Mouse (Mus musculus) hindbrain, embryonic 16.5 days (tissue): ENCODE results near the gene Grid1. TPM values are rescaled to one million over a fixed set of nuclear protein-coding genes. Genes with fewer than 3 reads are reported as not detected.

Experiments
- ATAC-seq: fragments of 200-750 bp; cut with Nextera tagmentation; 2 replicates; pipeline ENCODE4 v1.8.0; 2017; ENCODE audit warnings: moderate TSS enrichment, moderate library complexity
- H3K27ac ChIP-seq: fragments of 300-500 bp; sonication (generic); 2 replicates; pipeline ENCODE4 v1.5.1; 2014; ENCODE audit warnings: low read depth, mild to moderate bottlenecking, control low read depth, low read length, moderate library complexity
- H3K27me3 ChIP-seq: fragments of 300-500 bp; sonication (generic); replicated peaks from 2 replicates; pipeline ENCODE4 v1.6.1; 2014; ENCODE audit warnings: low read length; ENCODE audit not compliant: control insufficient read depth, insufficient read depth
- H3K36me3 ChIP-seq: fragments of 300-500 bp; sonication (generic); 2 replicates; pipeline ENCODE4 v1.6.1; 2014; ENCODE audit warnings: mild to moderate bottlenecking, low read length, moderate library complexity, mixed read lengths; ENCODE audit not compliant: control insufficient read depth, insufficient read depth
- H3K4me1 ChIP-seq: fragments of 300-500 bp; sonication (generic); 2 replicates; pipeline ENCODE4 v1.6.1; 2014; ENCODE audit warnings: low read depth, low read length; ENCODE audit not compliant: control insufficient read depth, insufficient read depth
- H3K4me2 ChIP-seq: fragments of 300-500 bp; sonication (generic); 2 replicates; pipeline ENCODE4 v1.6.1; 2014; ENCODE audit warnings: mild to moderate bottlenecking, low read length, control low read depth, moderate library complexity
- H3K4me3 ChIP-seq: fragments of 300-500 bp; sonication (generic); 2 replicates; pipeline ENCODE4 v1.5.1; 2014; ENCODE audit warnings: mild to moderate bottlenecking, low read length, control low read depth, moderate library complexity
- H3K9ac ChIP-seq: fragments of 300-500 bp; sonication (generic); 2 replicates; pipeline ENCODE4 v1.6.1; 2014; ENCODE audit warnings: low read depth, mild to moderate bottlenecking, control low read depth, low read length, moderate library complexity
- H3K9me3 ChIP-seq: fragments of 300-500 bp; sonication (generic); 2 replicates; pipeline ENCODE4 v1.6.1; 2014; ENCODE audit warnings: mild to moderate bottlenecking, low read length, moderate library complexity; ENCODE audit not compliant: control insufficient read depth
- WGBS: fragments of 180-500 bp; shearing (Covaris S2); extraction: QIAGEN DNeasy Blood & Tissue Kit; methylation state at CpG from one replicate; pipeline ENCODE4 v1.1.7; 2014; 5-methylcytosine and 5-hydroxymethylcytosine counted together
- polyA plus RNA-seq: library from polyadenylated mRNA; unstranded; fragments of >200 nt; fragmentation: Nextera tagmentation; extraction: Ambion mirVana; gene quantifications from 2 replicates; pipeline ENCODE4 v1.2.1, GENCODE M21; 2015

Gene Grid1
- polyA plus RNA-seq, 1 experiment from 2014 or later, result 7.1 TPM

DNA sequence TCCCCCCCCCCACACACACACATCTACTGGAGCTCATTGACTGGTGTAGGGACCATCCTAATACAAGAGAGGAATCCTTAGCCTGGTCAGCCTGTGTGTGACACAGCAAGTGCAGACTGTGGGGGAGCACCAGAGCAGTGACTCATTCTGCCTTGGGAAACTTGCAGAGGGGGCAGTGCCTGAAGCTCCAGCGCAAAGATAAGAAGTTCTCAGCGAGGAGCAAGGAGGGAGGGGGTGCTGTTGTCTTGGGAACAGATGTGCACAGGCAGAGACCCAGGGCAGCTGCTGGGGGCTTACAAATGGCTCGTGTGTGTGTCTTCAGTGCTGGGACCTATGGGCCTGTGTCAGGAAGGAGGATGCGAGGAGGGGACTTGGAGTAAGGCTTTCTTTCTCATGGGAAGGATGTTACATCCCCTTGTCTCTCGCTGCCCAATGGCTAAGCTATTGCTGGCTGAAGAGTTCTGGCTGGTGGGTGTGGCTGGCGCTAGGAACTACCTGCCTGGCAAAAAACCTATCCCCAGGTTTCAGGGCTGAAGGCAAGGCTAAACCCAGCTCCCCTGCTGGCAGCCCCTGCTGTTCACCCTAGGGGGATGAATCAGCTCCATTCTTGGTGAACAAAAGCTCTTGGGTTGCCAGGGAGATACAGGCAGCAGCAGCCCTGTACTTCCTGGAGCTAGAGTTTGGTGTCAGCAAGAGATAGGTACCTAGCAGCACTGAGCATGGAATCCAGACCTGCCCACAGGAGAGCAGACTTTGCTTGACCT is 72.0 kb downstream of the Grid1 start:
- Histone ChIP-seq H3K36me3 (no peaks in the 10 kb centered on the region), H3K4me1 (peaks cover 20% of the 10 kb centered on the region)
- 0 out of 2 replicates have a peak, but pooled peaks have one; percentile 13 for ATAC-seq

DNA sequence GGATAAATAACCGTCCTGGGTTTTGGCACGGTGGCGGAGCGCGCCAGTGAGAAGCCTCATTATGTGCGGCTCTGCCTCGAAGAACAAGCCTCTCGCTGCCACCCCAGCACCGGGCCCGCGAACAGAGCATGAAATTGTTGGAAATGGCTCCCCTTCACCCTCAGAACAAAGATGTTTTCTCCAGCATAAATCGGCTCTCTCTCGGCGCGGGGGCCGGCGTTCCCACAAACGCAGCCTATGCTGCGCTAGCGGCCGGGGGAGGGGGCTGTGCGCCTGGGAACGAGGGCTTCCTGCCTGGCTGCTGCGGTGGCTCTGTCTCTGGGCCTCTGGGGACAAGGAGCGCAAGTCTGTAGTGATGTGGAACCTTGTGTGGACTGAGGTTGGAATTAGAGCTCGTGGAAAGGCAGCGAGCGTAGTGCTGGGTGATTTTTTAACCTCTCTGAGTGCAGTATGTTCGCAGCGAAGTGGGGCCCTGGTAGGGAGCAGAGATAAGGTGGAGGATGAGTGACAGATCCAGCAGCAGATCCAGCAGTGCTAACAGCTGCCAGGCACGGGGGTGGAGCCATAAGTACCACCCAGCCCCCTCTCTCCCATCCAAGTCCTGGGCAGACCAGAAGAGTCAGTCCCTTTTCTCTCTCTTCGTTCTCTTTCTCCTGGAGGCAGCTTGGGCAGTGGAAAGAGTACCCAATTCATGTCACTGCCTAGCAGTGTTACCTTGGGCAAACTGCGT is 76.5 kb downstream of the Grid1 start:
- Histone ChIP-seq H3K4me2 (peak overlapping the region; percentile 60), H3K4me1 (peaks cover 20% of the 10 kb centered on the region), H3K9ac (peak overlapping the region; percentile 58), H3K27ac (peak overlapping the region; percentile 41), H3K9me3 (no peaks in the 10 kb centered on the region), H3K4me3 (peak overlapping the region; percentile 36), H3K36me3 (no peaks in the 10 kb centered on the region), H3K27me3 (no peaks in the 10 kb centered on the region)
- peak; percentile 85 for ATAC-seq
- WGBS, result 5% methylated on average over 33 of the region's 33 CpGs

More for the DNA sequence above, 72.0 kb downstream of the Grid1 start:
- Histone ChIP-seq H3K4me3 (no peak overlapping the region), H3K27ac (no peak overlapping the region), H3K9ac (no peak overlapping the region), H3K9me3 (no peaks in the 10 kb centered on the region), H3K27me3 (no peaks in the 10 kb centered on the region), H3K4me2 (no peak overlapping the region)
- 18% methylated on average over 6 of the region's 6 CpGs for WGBS

DNA sequence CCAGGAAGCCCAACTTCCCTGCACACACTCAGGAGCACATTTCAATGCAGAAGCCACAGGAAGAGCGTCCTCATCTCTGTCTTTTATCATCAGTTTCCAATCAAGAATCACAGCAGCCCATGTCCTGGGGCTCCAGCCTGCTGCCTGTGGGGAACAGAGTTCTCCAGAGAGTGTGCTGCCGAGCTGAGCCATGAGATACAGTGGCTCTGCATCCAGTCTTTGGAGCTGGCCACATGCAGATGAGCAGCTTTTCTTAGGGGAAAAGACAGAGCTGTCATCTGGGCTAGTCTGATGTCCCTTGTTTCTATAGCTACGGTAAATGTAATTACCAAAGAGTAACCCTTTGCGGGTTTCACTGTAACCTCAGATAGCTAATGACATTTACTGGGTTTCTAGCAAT is 83.9 kb downstream of the Grid1 start:
- no peak overlapping the region for H3K9ac ChIP-seq
- H3K4me3 ChIP-seq, result no peak overlapping the region
- no peaks in the 10 kb centered on the region for H3K36me3 ChIP-seq
- WGBS, result 13% methylated on average over 4 of the region's 4 CpGs
- 0 out of 2 replicates have a peak, but pooled peaks have one; percentile 25 for ATAC-seq
- H3K4me2 ChIP-seq, result no peak overlapping the region
- H3K27me3 ChIP-seq, result no peaks in the 10 kb centered on the region
- H3K9me3 ChIP-seq, result no peaks in the 10 kb centered on the region
- H3K4me1 ChIP-seq, result peaks cover 18% of the 10 kb centered on the region
- no peak overlapping the region for H3K27ac ChIP-seq

DNA sequence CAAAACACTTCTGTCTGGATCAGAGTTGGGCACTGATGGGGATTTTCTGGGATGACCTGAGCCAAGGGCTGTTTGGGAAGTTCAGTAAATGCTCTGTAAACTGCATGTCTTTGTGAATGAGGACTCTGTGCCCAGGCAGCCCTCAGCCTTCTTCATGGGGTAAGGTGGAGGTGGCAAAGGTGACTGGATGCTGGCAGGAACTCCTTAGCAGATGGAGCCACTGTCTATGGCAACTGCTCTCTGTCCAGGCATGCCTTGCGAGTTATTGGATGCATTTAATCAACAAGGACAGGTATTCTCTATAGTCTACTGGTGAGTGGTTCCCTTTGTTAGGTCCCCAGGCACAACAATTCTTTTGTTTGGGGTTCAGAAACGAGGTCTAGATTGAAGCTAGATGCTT is 85.8 kb downstream of the Grid1 start:
- Histone ChIP-seq H3K9me3 (no peaks in the 10 kb centered on the region), H3K36me3 (no peaks in the 10 kb centered on the region), H3K4me1 (peaks cover 27% of the 10 kb centered on the region), H3K9ac (no peak overlapping the region), H3K27ac (no peak overlapping the region), H3K27me3 (no peaks in the 10 kb centered on the region), H3K4me3 (no peak overlapping the region), H3K4me2 (no peak overlapping the region)
- WGBS, result 49% methylated on average over 2 of the region's 2 CpGs
- ATAC-seq, result no peak

DNA sequence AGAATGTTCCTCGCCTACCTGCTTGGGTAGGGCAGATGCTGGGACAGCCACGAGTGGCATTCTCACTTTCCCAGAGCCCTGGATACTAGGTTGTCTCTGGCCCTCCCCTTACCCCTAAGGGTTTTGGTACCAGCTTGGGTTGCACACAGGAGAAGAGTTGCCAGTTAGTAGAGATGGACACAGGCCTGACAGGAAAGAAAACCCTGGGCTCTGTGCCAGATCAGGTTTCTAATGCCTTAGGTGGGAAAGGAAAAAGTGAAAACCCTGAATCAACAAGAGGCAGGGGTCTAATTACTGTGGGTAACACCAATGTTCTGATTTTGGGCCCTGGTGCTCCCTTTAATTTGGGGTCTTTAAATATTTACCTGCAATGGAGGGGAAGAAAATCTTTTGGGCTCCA is 88.5 kb downstream of the Grid1 start:
- H3K27ac ChIP-seq, result no peak overlapping the region
- H3K36me3 ChIP-seq, result no peaks in the 10 kb centered on the region
- ATAC-seq, result no peak
- no peak overlapping the region for H3K9ac ChIP-seq
- no peaks in the 10 kb centered on the region for H3K27me3 ChIP-seq
- no peak overlapping the region for H3K4me2 ChIP-seq
- whole genome bisulfite sequencing, result 41% methylated on average over 2 of the region's 2 CpGs
- no peaks in the 10 kb centered on the region for H3K9me3 ChIP-seq
- H3K4me3 ChIP-seq, result no peak overlapping the region
- peaks cover 24% of the 10 kb centered on the region for H3K4me1 ChIP-seq

DNA sequence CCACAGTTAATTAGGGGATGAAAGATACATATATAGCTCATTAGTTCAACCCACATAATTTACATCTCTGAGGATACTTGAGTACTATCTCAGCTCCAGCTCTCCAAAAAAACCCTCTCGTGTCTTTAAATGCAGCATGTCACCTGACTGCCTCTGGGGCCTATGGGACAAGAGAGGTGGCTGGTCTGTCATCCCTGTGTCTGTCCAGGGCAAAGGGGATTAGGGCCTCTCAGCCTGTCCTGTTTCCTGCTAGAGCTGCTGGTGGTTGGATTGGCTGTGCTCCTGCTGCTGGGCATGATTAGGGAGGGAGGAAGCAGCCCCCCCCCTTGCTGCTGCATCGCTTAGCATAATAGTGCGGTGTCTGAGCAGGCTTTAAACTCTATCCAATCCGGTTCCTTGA is 88.9 kb downstream of the Grid1 start:
- Histone ChIP-seq H3K27me3 (no peaks in the 10 kb centered on the region), H3K9ac (no peak overlapping the region), H3K4me3 (no peak overlapping the region), H3K36me3 (no peaks in the 10 kb centered on the region), H3K4me2 (no peak overlapping the region), H3K27ac (no peak overlapping the region), H3K4me1 (peaks cover 19% of the 10 kb centered on the region), H3K9me3 (no peaks in the 10 kb centered on the region)
- WGBS, result 16% methylated on average over 4 of the region's 4 CpGs
- peak; percentile 75 for ATAC-seq

DNA sequence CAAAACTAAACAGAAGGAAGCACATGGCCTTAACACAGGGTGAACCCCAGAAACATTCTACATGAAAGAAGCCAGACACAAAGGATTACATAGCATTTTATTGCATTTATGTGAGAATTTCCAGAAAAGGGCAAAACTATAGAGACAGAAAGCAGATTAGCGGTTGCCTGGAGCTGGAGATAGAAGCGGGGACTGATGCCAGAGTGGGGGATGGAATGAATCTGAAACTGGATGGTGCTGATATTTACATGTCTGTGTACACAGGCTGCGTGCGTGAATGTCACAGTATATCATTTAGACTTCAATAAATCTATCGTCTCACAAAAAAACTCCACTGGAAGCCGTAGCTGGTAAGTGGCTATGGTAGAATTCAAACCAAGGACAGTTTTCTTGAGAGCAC is 96.4 kb downstream of the Grid1 start:
- no peaks in the 10 kb centered on the region for H3K27me3 ChIP-seq
- no peak overlapping the region for H3K9ac ChIP-seq
- ATAC-seq, result no peak
- no peak overlapping the region for H3K4me3 ChIP-seq
- 0 out of 2 replicates have a peak, but pooled peaks cover 2% of the 10 kb centered on the region for H3K4me1 ChIP-seq
- no peak overlapping the region for H3K27ac ChIP-seq
- H3K9me3 ChIP-seq, result no peaks in the 10 kb centered on the region
- no peak overlapping the region for H3K4me2 ChIP-seq
- H3K36me3 ChIP-seq, result no peaks in the 10 kb centered on the region
- 82% methylated on average over 6 of the region's 6 CpGs for WGBS

DNA sequence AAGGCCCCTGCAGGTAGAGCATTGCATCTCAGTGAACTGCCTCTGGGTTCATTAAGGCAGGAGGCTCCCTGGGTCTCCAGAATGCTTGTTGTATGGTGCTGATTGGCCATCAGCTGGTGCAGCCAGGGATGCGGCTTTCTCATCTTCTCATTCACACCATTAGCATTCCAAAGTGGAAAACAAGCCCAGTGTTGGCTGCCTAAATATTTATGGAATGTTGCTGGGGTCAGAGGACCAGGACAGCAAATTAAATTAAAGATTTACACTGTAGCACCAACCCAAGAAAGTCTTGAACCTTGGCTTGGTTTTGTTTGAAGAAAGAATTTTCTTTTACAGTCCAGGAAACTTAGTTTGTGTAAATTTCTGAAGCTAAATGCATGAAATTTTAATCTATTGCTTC is 97.2 kb downstream of the Grid1 start:
- Histone ChIP-seq H3K9me3 (no peaks in the 10 kb centered on the region), H3K4me1 (0 out of 2 replicates have a peak, but pooled peaks cover 2% of the 10 kb centered on the region), H3K27ac (no peak overlapping the region), H3K9ac (no peak overlapping the region), H3K36me3 (no peaks in the 10 kb centered on the region), H3K27me3 (no peaks in the 10 kb centered on the region), H3K4me2 (no peak overlapping the region), H3K4me3 (no peak overlapping the region)
- no peak for ATAC-seq
- 45% methylated on average over 1 of the region's 1 CpGs for WGBS

DNA sequence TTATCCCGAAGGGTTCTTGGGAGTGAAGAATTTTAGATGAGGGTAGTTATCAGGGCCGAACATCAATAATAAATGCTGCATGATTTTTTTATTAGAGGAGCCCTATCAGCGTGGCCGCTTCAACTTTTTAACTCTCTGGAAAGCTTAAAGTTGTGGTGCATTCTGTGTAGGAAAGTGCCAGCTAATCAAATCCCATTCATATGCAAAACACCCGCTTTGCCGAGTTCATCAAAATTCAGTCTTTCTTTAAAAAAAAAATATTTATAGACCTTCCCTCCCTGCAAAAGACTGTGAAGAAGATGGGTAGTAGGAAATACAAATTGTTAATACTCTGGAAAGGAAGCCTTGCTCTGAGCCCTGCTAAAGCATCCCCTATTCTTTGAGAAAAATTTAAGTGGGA is 99.3 kb downstream of the Grid1 start:
- Histone ChIP-seq H3K4me2 (no peak overlapping the region), H3K9ac (no peak overlapping the region)
- WGBS, result 59% methylated on average over 6 of the region's 6 CpGs

More for the DNA sequence above, 99.3 kb downstream of the Grid1 start:
- no peak for ATAC-seq
- Histone ChIP-seq H3K27ac (no peak overlapping the region), H3K27me3 (no peaks in the 10 kb centered on the region), H3K36me3 (no peaks in the 10 kb centered on the region), H3K4me3 (no peak overlapping the region), H3K9me3 (no peaks in the 10 kb centered on the region), H3K4me1 (0 out of 2 replicates have a peak, but pooled peaks cover 2% of the 10 kb centered on the region)
